Mouse (Mus musculus) myocyte (in vitro differentiated cells): ENCODE data around the gene 9230102O04Rik.

Experiments
- CEBPB ChIP-seq: IDR thresholded peaks from 2 replicates; pipeline ENCODE4 v1.6.1; 2011; ENCODE audit warnings: mild to moderate bottlenecking, moderate library complexity; ENCODE audit not compliant: poor library complexity, insufficient read depth, severe bottlenecking
- POLR2A ChIP-seq: IDR thresholded peaks from one replicate; pipeline ENCODE4 v1.6.1; 2011; ENCODE audit warnings: low read depth, mild to moderate bottlenecking, control low read depth, moderate library complexity; ENCODE audit not compliant: insufficient read length

DNA sequence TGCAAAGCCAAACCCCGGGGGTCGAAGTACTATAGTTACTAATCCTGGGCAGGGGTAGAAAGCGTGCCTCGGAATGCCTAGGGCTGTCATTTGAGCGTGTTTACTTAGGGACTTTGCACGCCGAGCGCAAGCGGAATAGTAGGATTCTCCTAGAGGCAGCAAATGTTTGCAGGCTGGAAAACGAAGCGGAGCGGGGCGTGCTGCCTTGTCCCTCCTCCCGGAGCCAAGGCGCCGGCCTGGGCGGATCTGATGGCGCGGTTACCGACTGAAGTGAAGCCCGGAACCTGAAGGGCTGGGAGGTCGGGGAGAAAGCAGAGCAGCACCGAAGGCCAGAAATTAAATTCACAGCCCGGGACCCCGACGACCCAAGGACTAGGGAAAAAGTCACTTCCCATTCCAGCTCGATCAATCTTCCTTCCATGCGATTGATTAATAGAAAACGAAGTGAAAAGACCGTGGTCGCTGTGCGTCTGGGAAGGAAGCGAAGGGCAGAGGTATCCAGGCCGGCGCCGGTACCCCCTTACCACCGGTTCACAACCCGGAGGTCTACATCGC, 6.9 kb downstream of the 9230102O04Rik start:
- no peak for TF ChIP-seq POLR2A
- no peak for TF ChIP-seq CEBPB
